Mouse (Mus musculus): Measurements from ENCODE around the gene Slc25a42.
A peak's percentile ranks its signal among the peaks of the same experiment; 100 is the strongest.

Gene Slc25a42

GRCm38 (mm10) chr8:70214411-70214810, 2.3 kb upstream of the Slc25a42 start:
- no peak for DNase-seq

- DNase-seq = no peak
Measured at GRCm38 (mm10) chr8:70211726-70212111, 386 bp downstream of the Slc25a42 start.

GRCm38 (mm10) chr8:70211275-70211674, 830 bp downstream of the Slc25a42 start:
- DNase-seq = no peak

- no peak for DNase-seq
Measured at GRCm38 (mm10) chr8:70210538-70210937, 1.6 kb downstream of the Slc25a42 start.

GRCm38 (mm10) chr8:70208130-70208529, 4.0 kb downstream of the Slc25a42 start:
- DNase-seq = no peak

- DNase-seq = no peak
Measured at GRCm38 (mm10) chr8:70204757-70205156, 7.3 kb downstream of the Slc25a42 start.

GRCm38 (mm10) chr8:70203072-70203471, 9.0 kb downstream of the Slc25a42 start:
- no peak for DNase-seq

GRCm38 (mm10) chr8:70201417-70201816, 10.7 kb downstream of the Slc25a42 start:
- DNase-seq = no peak

- peak; percentile 53 for DNase-seq
Measured at GRCm38 (mm10) chr8:70200098-70200681, 11.9 kb downstream of the Slc25a42 start.

- no peak for DNase-seq
Measured at GRCm38 (mm10) chr8:70197603-70198002, 14.5 kb downstream of the Slc25a42 start.

- DNase-seq = no peak
Measured at GRCm38 (mm10) chr8:70195762-70196161, 16.3 kb downstream of the Slc25a42 start.

- no peak for DNase-seq
Measured at GRCm38 (mm10) chr8:70194191-70194590, 17.9 kb downstream of the Slc25a42 start.

GRCm38 (mm10) chr8:70193238-70193637, 18.9 kb downstream of the Slc25a42 start:
- DNase-seq = peak; percentile 13

GRCm38 (mm10) chr8:70188707-70189106, 23.4 kb downstream of the Slc25a42 start:
- DNase-seq = no peak

- DNase-seq = no peak
Measured at GRCm38 (mm10) chr8:70183194-70183593, 28.9 kb downstream of the Slc25a42 start.

- DNase-seq = no peak
Measured at GRCm38 (mm10) chr8:70181903-70182252, 30.2 kb downstream of the Slc25a42 start.

- no peak for DNase-seq
Measured at GRCm38 (mm10) chr8:70181212-70181902, 30.7 kb downstream of the Slc25a42 start.

- peak; percentile 33 for DNase-seq
Measured at GRCm38 (mm10) chr8:70179082-70179481, 33.0 kb downstream of the Slc25a42 start.

- no peak for DNase-seq
Measured at GRCm38 (mm10) chr8:70178231-70178630, 33.9 kb downstream of the Slc25a42 start.

GRCm38 (mm10) chr8:70174079-70174478, 38.0 kb downstream of the Slc25a42 start:
- DNase-seq = no peak

- no peak for DNase-seq
Measured at GRCm38 (mm10) chr8:70173320-70173719, 38.8 kb downstream of the Slc25a42 start.

- DNase-seq = peak; percentile 97
Measured at GRCm38 (mm10) chr8:70172043-70172681, 39.9 kb downstream of the Slc25a42 start, which contains the start of gene Tmem161a. TSS of gene Tmem161a (plus strand) at chr8:70172356.

GRCm38 (mm10) chr8:70171240-70171639, 40.9 kb downstream of the Slc25a42 start:
- DNase-seq = no peak

GRCm38 (mm10) chr8:70170748-70171147, 41.4 kb downstream of the Slc25a42 start:
- no peak for DNase-seq
